Mouse (Mus musculus): ENCODE results near the gene Lrp5. TPM values are rescaled to one million over a fixed set of nuclear protein-coding genes. Genes with fewer than 3 reads are reported as not detected.

Lrp5 gene
- total RNA-seq, 2 experiments from 2014 or later = 8.3 to 9.3 TPM

- Histone ChIP-seq H3K27ac (no peak overlapping the region), H3K4me3 (no peak overlapping the region)
- no peak for DNase-seq (ENCODE audit: extremely low spot score in 1 of 2, low spot score in 2 of 2)
- TF ChIP-seq CTCF (IDR thresholded peaks at IDR 0.05) = no peak
- intact Hi-C loops (cut with DNase I) = no loop called here
Observed at GRCm38 (mm10) chr19:3694476-3694875, 8.1 kb upstream of the Lrp5 start.

GRCm38 (mm10) chr19:3692414-3693145 is 6.2 kb upstream of the Lrp5 start:
- Histone ChIP-seq H3K4me3 (no peak overlapping the region), H3K27ac (no peak overlapping the region)
- intact Hi-C loops (cut with DNase I) = no loop called here
- DNase-seq (ENCODE audit: extremely low spot score in 1 of 2, low spot score in 2 of 2) = no peak
- no peak for TF ChIP-seq CTCF (IDR thresholded peaks at IDR 0.05)

- H3K4me3 ChIP-seq = no peak overlapping the region
- TF ChIP-seq CTCF (IDR thresholded peaks at IDR 0.05) = no peak
- no peak for DNase-seq (ENCODE audit: extremely low spot score in 1 of 2, low spot score in 2 of 2)
- intact Hi-C loops (cut with DNase I) = no loop called here
- H3K27ac ChIP-seq = no peak overlapping the region
Observed at GRCm38 (mm10) chr19:3691337-3691736, 5.0 kb upstream of the Lrp5 start.

- intact Hi-C loops (cut with DNase I) = no loop called here
- Histone ChIP-seq H3K4me3 (no peak overlapping the region), H3K27ac (no peak overlapping the region)
- DNase-seq (ENCODE audit: extremely low spot score in 1 of 2, low spot score in 2 of 2) = no peak
- TF ChIP-seq CTCF (IDR thresholded peaks at IDR 0.05) = no peak
Observed at GRCm38 (mm10) chr19:3687676-3688171, 1.4 kb upstream of the Lrp5 start.

- no peak for DNase-seq (ENCODE audit: extremely low spot score in 1 of 2, low spot score in 2 of 2)
- peak overlapping the region; percentile 73 for H3K4me3 ChIP-seq
- intact Hi-C loops (cut with DNase I) = no loop called here
- peak overlapping the region; percentile 71 for H3K27ac ChIP-seq
- no peak for TF ChIP-seq CTCF (IDR thresholded peaks at IDR 0.05)
Observed at GRCm38 (mm10) chr19:3685611-3686214, 651 bp downstream of the Lrp5 start.

GRCm38 (mm10) chr19:3684957-3685580 is 1.3 kb downstream of the Lrp5 start:
- intact Hi-C loops (cut with DNase I) = loop anchor here (5.0 kb wide), 1 partner anchor 43 kb away; no protein-coding TSS in a partner anchor
- H3K4me3 ChIP-seq = peak overlapping the region; percentile 73
- TF ChIP-seq CTCF (IDR thresholded peaks at IDR 0.05) = no peak
- DNase-seq (ENCODE audit: extremely low spot score in 1 of 2, low spot score in 2 of 2) = no peak
- no peak overlapping the region; the same call in 1 of the 2 replicates for H3K27ac ChIP-seq

- TF ChIP-seq CTCF (IDR thresholded peaks at IDR 0.05) = no peak
- no peak overlapping the region for H3K27ac ChIP-seq
- DNase-seq (ENCODE audit: extremely low spot score in 1 of 2, low spot score in 2 of 2) = no peak
- intact Hi-C loops (cut with DNase I) = loop anchor here (5.0 kb wide), 1 partner anchor 42 kb away; no protein-coding TSS in a partner anchor
- no peak overlapping the region for H3K4me3 ChIP-seq
Observed at GRCm38 (mm10) chr19:3684414-3684813, 1.9 kb downstream of the Lrp5 start.

- H3K27ac ChIP-seq = no peak overlapping the region
- no peak for TF ChIP-seq CTCF (IDR thresholded peaks at IDR 0.05)
- H3K4me3 ChIP-seq = no peak overlapping the region
- DNase-seq (ENCODE audit: extremely low spot score in 1 of 2, low spot score in 2 of 2) = no peak
- intact Hi-C loops (cut with DNase I) = loop anchor here (5.0 kb wide), 1 partner anchor 39 kb away; no protein-coding TSS in a partner anchor
Observed at GRCm38 (mm10) chr19:3681310-3681934, 4.9 kb downstream of the Lrp5 start.

GRCm38 (mm10) chr19:3680732-3681131 is 5.6 kb downstream of the Lrp5 start:
- no peak overlapping the region for H3K4me3 ChIP-seq
- DNase-seq (ENCODE audit: extremely low spot score in 1 of 2, low spot score in 2 of 2) = no peak
- no peak overlapping the region for H3K27ac ChIP-seq
- intact Hi-C loops (cut with DNase I) = loop anchor here (5.0 kb wide), 1 partner anchor 38 kb away; no protein-coding TSS in a partner anchor
- TF ChIP-seq CTCF (IDR thresholded peaks at IDR 0.05) = no peak

- Histone ChIP-seq H3K27ac (no peak overlapping the region), H3K4me3 (no peak overlapping the region)
- intact Hi-C loops (cut with DNase I) = no loop called here
- TF ChIP-seq CTCF (IDR thresholded peaks at IDR 0.05) = no peak
- no peak for DNase-seq (ENCODE audit: extremely low spot score in 1 of 2, low spot score in 2 of 2)
Observed at GRCm38 (mm10) chr19:3674122-3674855, 12.1 kb downstream of the Lrp5 start.

- no peak for DNase-seq (ENCODE audit: extremely low spot score in 1 of 2, low spot score in 2 of 2)
- intact Hi-C loops (cut with DNase I) = no loop called here
- Histone ChIP-seq H3K27ac (no peak overlapping the region), H3K4me3 (no peak overlapping the region)
- TF ChIP-seq CTCF (IDR thresholded peaks at IDR 0.05) = peak; percentile 34
Observed at GRCm38 (mm10) chr19:3673149-3673548, 13.2 kb downstream of the Lrp5 start.
